Mouse (Mus musculus) hindbrain, embryonic 10.5 days (tissue): Measurements from ENCODE around the gene Crybg3. TPM values are rescaled to one million over a fixed set of nuclear protein-coding genes. Genes with fewer than 3 reads are reported as not detected.

Experiments used
- DNase-seq: peaks from one replicate; pipeline ENCODE4 v3.0.0-alpha.2; 2017; ENCODE audit warnings: low spot score
- H3K27ac ChIP-seq: fragments of 300-500 bp; sonication (generic); 2 replicates; pipeline ENCODE4 v1.5.1; 2016; ENCODE audit warnings: mild to moderate bottlenecking, moderate library complexity
- H3K27me3 ChIP-seq: fragments of 300-500 bp; sonication (generic); 2 replicates; pipeline ENCODE4 v1.6.1; 2016; ENCODE audit warnings: mild to moderate bottlenecking; ENCODE audit not compliant: poor library complexity, insufficient read depth, severe bottlenecking
- H3K36me3 ChIP-seq: fragments of 300-500 bp; sonication (generic); 2 replicates; pipeline ENCODE4 v1.6.1; 2016; ENCODE audit warnings: mild to moderate bottlenecking, moderate library complexity
- H3K4me1 ChIP-seq: fragments of 300-500 bp; sonication (generic); replicated peaks from 2 replicates; pipeline ENCODE4 v1.6.1; 2016; ENCODE audit warnings: mild to moderate bottlenecking
- H3K4me3 ChIP-seq: fragments of 300-500 bp; sonication (generic); 2 replicates; pipeline ENCODE4 v1.5.1; 2016; ENCODE audit warnings: mild to moderate bottlenecking, moderate library complexity
- H3K9me3 ChIP-seq: fragments of 300-500 bp; sonication (generic); 2 replicates; pipeline ENCODE4 v1.6.1; 2016; ENCODE audit warnings: mild to moderate bottlenecking, moderate library complexity
- WGBS: fragments of 180-500 bp; shearing (Covaris S2); methylation state at CpG from one replicate; pipeline ENCODE4 v1.1.7; 2016; 5-methylcytosine and 5-hydroxymethylcytosine counted together
- polyA plus RNA-seq: library from polyadenylated mRNA; unstranded; fragments of >200 nt; fragmentation: Nextera tagmentation; extraction: Ambion mirVana; gene quantifications from 2 replicates; pipeline ENCODE4 v1.2.1, GENCODE M21; 2016

Crybg3 gene
- polyA plus RNA-seq, 1 experiment from 2014 or later, result 5.5 TPM

DNA sequence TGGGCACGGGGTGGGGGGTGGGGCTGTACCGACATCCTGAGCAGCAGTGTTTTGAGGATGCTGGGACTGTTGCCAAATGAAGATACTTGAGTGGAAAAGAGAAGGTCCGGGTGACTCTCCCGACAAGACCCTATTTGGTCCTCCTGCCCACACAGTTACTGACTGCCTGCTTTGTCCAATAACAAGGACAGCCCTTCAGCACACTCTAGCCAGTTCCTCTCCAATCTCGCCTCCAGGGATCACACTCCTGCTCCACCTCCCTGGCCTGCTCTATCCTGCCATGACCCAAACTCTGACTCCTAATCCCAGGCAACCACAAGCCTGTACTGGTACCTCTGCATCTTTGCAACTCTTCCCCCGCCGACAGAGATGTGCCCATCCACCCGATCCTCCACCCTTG is 30.9 kb downstream of the Crybg3 start:
- Histone ChIP-seq H3K27ac (no peak overlapping the region), H3K4me3 (no peak overlapping the region), H3K36me3 (peaks cover 5% of the 10 kb centered on the region; the same call in 1 of the 2 replicates), H3K27me3 (no peaks in the 10 kb centered on the region), H3K9me3 (no peaks in the 10 kb centered on the region), H3K4me1 (peaks cover 3% of the 10 kb centered on the region; the same call in 1 of the 2 replicates)
- WGBS, result 85% methylated on average over 8 of the region's 8 CpGs
- DNase-seq, result no peak

DNA sequence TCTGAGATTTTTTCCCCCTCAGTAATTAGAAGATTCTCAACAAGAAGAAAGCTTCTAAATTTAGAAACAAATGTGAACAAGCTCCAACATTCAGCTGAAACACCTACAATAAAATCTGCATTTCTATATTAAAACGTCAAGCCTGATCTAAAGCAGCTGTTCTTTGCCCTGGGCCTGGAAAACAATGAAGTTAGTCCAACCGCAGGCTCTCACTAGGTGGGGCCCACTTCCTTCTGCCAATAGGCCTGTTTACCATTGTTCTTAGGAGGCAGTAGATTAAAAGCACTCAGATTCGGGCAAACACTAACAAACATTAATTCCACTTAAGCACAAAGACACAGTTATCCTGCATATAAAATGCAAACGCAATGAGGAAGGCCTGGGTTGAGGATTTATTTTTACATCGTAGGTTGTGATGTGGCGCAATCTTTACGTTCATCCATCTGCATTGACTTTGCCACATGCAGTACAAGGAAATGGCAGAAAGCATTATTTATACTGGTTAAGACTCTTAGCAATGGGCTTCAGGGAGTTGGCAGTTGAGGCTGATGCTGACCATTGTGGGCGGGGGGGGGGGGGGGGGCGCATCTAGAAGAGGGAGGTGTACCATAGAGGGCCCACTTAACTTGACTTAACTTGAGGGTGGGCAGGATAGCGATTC is 32.9 kb downstream of the Crybg3 start:
- H3K27me3 ChIP-seq, result no peaks in the 10 kb centered on the region
- no peak for DNase-seq
- WGBS, result 75% methylated on average over 9 of the region's 10 CpGs
- H3K27ac ChIP-seq, result no peak overlapping the region
- H3K4me3 ChIP-seq, result no peak overlapping the region
- H3K4me1 ChIP-seq, result 0 out of 2 replicates have a peak, but pooled peaks cover 3% of the 10 kb centered on the region
- peaks cover 5% of the 10 kb centered on the region; the same call in 1 of the 2 replicates for H3K36me3 ChIP-seq
- no peaks in the 10 kb centered on the region for H3K9me3 ChIP-seq

DNA sequence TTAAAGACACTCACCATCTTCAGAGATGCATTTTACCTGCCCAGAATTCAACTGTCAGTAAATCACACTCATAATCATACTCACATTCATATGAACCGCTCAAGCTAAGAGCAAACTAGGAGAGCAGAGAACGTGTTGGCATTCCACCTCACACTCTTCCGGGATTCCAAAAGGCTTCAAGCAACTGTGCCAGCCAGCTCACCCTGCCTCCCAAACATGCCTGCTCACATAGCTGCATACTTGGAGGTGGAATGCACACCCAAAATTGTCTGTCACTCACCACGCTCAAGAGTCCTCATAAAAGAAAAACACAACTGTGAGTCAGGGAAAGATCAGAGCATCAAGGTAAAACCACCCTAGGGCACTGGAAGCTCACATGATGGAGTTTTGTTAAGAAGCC is 34.3 kb downstream of the Crybg3 start:
- 86% methylated on average over 4 of the region's 4 CpGs for WGBS
- peaks cover 5% of the 10 kb centered on the region; the same call in 1 of the 2 replicates for H3K36me3 ChIP-seq
- no peaks in the 10 kb centered on the region for H3K9me3 ChIP-seq
- DNase-seq, result no peak
- no peaks in the 10 kb centered on the region for H3K27me3 ChIP-seq
- H3K27ac ChIP-seq, result no peak overlapping the region
- 0 out of 2 replicates have a peak, but pooled peaks cover 3% of the 10 kb centered on the region for H3K4me1 ChIP-seq
- H3K4me3 ChIP-seq, result no peak overlapping the region

DNA sequence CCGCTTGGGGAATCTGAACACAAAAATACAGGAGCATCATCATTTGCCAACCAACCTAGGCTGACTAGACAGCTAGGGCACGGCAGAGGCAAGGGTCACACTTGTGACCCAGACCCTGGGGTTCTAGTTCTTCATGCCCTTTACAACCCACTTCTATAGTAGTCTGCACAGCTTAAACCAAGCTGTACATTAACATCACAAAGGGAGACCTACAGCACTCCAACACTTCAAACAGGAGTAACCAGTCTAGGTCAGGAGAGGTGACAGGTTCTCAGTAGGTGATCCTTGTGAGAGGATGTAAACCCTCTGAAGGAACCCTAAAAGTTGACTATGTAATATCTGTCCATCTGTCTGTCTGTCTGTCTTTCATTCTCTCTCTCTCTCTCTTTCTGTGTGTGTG is 35.1 kb downstream of the Crybg3 start:
- Histone ChIP-seq H3K4me3 (no peak overlapping the region), H3K36me3 (peaks cover 5% of the 10 kb centered on the region; the same call in 1 of the 2 replicates), H3K27ac (no peak overlapping the region), H3K9me3 (no peaks in the 10 kb centered on the region), H3K27me3 (no peaks in the 10 kb centered on the region), H3K4me1 (0 out of 2 replicates have a peak, but pooled peaks cover 3% of the 10 kb centered on the region)
- no peak for DNase-seq
- 65% methylated on average over 2 of the region's 2 CpGs for WGBS

DNA sequence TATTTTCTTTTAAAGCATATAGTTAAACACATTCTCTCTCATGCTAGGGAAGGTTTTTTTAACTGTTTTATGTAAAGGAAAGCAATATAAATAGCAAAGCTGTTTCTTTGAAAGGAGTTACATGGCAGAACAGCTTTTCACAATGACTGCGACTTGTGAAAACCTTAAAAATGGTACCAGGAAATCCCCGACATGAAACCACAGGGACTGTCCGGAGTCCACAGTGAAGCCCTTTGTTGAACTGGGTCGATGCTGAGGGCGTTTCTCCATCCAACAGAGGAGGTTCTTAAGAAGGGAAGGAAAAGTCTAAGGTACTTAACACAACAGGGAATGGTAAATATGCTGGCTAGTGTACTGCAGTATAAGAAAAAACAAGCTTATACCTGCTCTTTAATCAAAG is 36.8 kb downstream of the Crybg3 start:
- no peak for DNase-seq
- no peaks in the 10 kb centered on the region for H3K9me3 ChIP-seq
- H3K27ac ChIP-seq, result no peak overlapping the region
- no peak overlapping the region for H3K4me3 ChIP-seq
- H3K27me3 ChIP-seq, result no peaks in the 10 kb centered on the region
- WGBS, result 82% methylated on average over 5 of the region's 5 CpGs
- H3K36me3 ChIP-seq, result peaks cover 14% of the 10 kb centered on the region
- 0 out of 2 replicates have a peak, but pooled peaks cover 3% of the 10 kb centered on the region for H3K4me1 ChIP-seq

DNA sequence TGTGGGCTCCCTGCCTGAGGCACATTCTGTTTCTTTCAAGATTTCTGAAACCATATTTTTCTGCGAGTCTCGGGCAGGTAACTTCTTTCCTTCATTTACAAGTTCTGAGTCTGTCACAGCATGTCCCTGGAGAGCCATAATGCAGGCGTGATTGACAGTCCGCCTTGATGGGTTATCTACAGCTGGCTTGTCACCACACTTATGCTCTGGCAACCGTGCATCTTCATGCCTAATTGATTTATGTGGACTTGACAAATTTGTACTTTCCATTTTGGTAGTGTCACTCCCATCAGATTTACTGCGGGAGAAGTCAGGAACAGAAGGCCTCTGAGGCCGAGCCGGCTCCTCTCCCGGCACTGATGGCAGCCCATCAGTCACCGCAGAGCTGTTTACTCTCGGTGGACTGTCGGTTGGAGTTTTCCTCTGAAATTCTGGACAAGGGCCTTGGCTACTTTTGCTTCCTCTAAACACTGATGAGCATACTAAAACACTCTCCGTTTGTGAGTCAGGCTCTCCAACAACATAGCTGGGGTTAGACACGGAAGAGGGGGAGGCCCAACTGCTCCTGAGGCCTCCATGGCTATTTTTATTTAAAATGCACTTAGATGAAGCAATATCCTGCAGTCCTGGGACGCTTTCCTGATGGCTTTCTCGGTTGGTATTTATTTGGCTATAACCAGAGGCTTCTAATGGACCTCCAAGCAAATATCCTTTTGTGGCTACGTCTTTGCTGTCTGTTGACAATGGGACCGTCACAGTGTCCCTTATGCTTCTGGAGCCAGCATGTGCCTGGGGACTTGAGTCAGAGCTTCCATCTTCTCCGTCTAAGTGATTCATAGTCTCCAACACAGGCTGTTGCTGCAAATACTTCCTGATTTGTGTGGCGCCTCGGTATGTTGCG is 41.2 kb downstream of the Crybg3 start:
- no peak overlapping the region for H3K27ac ChIP-seq
- H3K4me3 ChIP-seq, result no peak overlapping the region
- no peaks in the 10 kb centered on the region for H3K27me3 ChIP-seq
- H3K9me3 ChIP-seq, result no peaks in the 10 kb centered on the region
- no peaks in the 10 kb centered on the region for H3K4me1 ChIP-seq
- 84% methylated on average over 22 of the region's 22 CpGs for WGBS
- DNase-seq, result no peak
- peaks cover 40% of the 10 kb centered on the region for H3K36me3 ChIP-seq

DNA sequence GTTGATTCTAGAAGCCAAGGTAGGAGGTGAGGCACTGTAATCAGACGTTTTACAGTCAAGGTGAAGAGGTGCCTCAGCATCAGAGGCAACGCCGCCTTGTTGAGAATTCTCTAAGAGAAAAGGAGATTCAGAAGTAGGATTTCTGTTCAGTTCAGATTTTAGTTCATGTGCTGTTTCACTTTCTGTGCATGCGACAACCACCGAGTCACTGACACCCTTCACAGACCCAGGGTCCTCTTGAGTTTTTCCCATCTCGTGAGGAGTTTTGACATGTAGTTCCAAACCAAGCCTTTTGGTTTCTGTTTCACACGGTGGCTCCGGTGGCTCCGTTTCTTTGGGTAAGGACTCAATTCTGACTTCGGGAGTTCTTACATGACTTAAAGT is 41.9 kb downstream of the Crybg3 start:
- peaks cover 46% of the 10 kb centered on the region for H3K36me3 ChIP-seq
- H3K9me3 ChIP-seq, result no peaks in the 10 kb centered on the region
- no peaks in the 10 kb centered on the region for H3K27me3 ChIP-seq
- DNase-seq, result no peak
- no peak overlapping the region for H3K4me3 ChIP-seq
- 94% methylated on average over 10 of the region's 10 CpGs for WGBS
- no peak overlapping the region for H3K27ac ChIP-seq
- no peaks in the 10 kb centered on the region for H3K4me1 ChIP-seq

DNA sequence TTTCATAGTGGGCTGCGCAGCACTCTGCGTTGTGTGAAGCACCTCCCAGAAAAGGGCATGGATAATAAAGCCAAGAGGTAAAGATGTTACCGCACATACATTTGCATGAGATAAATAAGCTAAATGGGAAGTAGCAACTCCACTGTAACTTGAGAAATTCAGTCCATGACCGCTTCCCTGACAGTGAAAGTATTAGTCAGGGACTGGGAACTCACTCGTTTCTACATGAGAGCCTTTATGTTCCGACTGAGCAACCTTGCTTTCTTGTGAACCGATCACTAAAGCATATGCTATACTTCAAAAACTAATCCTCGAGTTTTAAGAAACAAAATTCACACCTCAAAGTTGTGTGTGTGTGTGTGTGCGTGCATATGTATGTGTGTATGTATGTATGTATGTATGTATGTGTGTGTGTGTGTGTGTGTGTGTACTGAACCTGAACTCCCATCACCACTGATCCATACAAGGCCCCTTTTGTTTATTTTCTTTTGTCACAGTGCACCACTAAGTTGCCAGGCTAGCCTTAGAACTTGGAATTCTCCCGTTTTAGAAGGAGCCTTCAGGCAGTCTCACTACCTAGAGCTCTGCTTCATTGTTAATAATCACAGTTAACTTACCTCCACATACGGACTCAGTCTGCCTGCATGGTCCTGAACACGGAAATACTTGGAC is 47.2 kb downstream of the Crybg3 start:
- 84% methylated on average over 12 of the region's 12 CpGs for WGBS
- no peak overlapping the region for H3K27ac ChIP-seq

DNA sequence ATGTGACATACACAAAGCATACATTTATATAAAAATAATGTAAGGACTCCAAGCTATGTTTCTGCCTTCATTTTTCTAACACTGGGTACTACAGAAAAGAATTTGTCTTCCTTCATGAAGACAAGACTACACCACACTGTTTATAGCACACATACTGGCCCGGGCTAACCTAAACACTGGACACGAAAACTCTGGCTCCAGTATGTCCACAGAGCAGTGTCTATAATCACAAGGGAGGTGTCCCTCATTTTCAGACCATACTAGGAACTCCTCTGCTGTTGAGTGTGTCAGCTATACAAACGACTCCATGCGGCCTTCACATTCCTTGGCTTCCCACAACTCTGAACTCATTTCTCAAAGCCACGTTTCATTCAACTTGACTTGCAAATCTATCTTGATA is 49.3 kb downstream of the Crybg3 start:
- Histone ChIP-seq H3K27me3 (no peaks in the 10 kb centered on the region), H3K27ac (no peak overlapping the region), H3K36me3 (peaks cover 17% of the 10 kb centered on the region), H3K9me3 (no peaks in the 10 kb centered on the region), H3K4me1 (0 out of 2 replicates have a peak, but pooled peaks cover 11% of the 10 kb centered on the region), H3K4me3 (no peak overlapping the region)
- no peak for DNase-seq
- WGBS, result 88% methylated on average over 5 of the region's 5 CpGs

More for the DNA sequence above, 47.2 kb downstream of the Crybg3 start:
- Histone ChIP-seq H3K27me3 (no peaks in the 10 kb centered on the region), H3K4me3 (no peak overlapping the region), H3K4me1 (no peaks in the 10 kb centered on the region), H3K9me3 (no peaks in the 10 kb centered on the region), H3K36me3 (peaks cover 33% of the 10 kb centered on the region)
- DNase-seq, result no peak

DNA sequence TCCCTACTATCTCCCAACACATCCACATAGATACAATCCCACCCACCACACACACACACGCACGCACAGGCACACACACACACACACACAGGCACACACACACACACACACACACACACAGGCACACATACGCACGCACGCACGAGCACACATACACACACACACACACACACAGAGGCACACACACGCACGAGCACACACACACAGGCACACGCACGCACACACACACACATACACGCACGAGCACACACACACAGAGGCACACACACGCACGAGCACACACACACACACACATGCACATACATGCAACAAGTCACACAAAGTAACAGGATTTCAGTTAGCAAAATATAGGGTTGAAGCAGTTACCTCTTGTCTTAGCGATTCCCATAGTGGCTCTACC is 51.1 kb downstream of the Crybg3 start:
- Histone ChIP-seq H3K4me3 (no peak overlapping the region), H3K36me3 (peaks cover 7% of the 10 kb centered on the region; the same call in 1 of the 2 replicates), H3K27ac (no peak overlapping the region), H3K9me3 (no peaks in the 10 kb centered on the region), H3K27me3 (no peaks in the 10 kb centered on the region), H3K4me1 (0 out of 2 replicates have a peak, but pooled peaks cover 11% of the 10 kb centered on the region)
- no peak for DNase-seq
- 87% methylated on average over 15 of the region's 15 CpGs for WGBS

DNA sequence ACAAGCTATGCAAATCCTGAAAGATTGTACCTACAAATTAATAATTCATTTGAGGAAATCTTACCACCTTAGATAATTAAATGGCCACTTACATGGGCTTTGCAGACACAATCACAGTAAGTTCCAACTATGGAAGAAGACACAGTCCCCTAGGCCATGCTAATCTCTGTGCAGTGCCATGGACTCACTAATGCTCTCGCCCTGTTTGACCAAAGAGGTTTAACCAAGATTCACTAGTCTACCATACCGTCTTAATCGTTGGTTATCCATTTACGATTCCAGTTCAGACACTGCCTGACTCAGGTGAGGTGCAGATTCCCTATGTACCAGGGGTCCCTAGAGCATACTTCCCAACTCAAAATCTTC is 52.2 kb downstream of the Crybg3 start:
- DNase-seq, result no peak
- H3K27me3 ChIP-seq, result no peaks in the 10 kb centered on the region
- H3K4me3 ChIP-seq, result no peak overlapping the region
- H3K36me3 ChIP-seq, result no peaks in the 10 kb centered on the region
- 0 out of 2 replicates have a peak, but pooled peaks cover 18% of the 10 kb centered on the region for H3K4me1 ChIP-seq
- no peak overlapping the region for H3K27ac ChIP-seq
- WGBS, result 93% methylated on average over 4 of the region's 4 CpGs
- H3K9me3 ChIP-seq, result no peaks in the 10 kb centered on the region

DNA sequence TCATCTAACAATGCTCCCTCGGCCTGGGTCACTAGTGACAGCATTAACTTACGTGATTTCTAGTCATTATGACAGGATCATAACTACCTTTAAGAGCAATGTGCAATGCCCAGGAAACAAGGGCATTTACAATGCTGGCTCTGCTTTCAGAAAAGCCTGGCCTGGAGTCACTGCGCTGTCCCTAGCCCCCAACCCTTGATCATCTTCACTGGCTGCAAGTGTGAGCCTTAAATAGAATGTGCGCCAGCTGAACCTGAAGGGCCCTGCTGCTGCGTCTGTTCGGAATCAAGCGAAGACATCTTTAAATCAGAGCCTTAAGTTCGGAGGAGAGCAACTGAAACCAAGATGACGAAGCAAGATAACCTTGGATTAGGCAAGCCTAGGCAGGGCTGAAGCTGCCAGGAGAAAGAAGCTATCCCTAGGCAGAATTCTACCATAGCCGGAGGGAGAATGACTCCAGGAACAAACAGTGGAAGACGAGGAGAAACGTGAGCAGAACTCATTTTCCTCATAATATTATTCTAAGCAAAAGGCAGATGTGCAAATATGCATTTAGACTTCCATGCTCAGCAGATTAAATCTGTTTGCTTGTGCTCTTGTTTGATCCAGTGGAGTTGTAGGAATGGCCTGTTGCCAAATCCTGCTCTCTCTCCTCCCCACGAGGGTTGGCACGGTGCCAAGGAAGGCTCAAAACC is 52.7 kb downstream of the Crybg3 start:
- Histone ChIP-seq H3K36me3 (peaks cover 1% of the 10 kb centered on the region; the same call in 1 of the 2 replicates), H3K27me3 (no peaks in the 10 kb centered on the region), H3K4me1 (0 out of 2 replicates have a peak, but pooled peaks cover 18% of the 10 kb centered on the region), H3K4me3 (no peak overlapping the region), H3K27ac (0 out of 2 replicates have a peak overlapping the region, but pooled peaks have one; percentile 29), H3K9me3 (no peaks in the 10 kb centered on the region)
- DNase-seq, result no peak
- 86% methylated on average over 14 of the region's 14 CpGs for WGBS
